Mouse (Mus musculus): ENCODE measurements around the gene Tbc1d22a. TPM values are rescaled to one million over a fixed set of nuclear protein-coding genes. Genes with fewer than 3 reads are reported as not detected.
A peak's percentile ranks its signal among the peaks of the same experiment; 100 is the strongest.

Gene Tbc1d22a
- polyA plus RNA-seq, 2 experiments: 8.7 to 15.5 TPM

DNA sequence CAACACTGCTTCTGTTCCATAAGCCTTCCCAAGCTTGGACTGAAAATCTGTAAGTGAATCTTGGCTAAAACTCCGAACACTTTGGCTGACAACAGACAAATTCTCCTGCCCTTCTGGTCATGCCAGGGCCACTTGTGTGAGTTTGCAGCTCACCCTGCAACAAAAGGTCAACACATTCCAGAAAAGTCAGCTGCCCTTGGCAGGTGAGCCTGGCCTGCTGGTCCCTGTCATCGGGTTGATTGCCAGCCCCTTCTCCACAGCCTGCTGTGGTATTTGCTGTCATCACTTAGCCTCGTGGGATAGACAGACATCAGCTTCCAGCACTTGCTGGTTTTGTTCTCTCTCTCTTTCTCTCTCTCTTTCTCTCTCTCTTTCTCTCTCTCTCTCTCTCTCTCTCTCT lies 42.1 kb upstream of the Tbc1d22a start:
- Histone ChIP-seq H3K9me3 (ENCODE audit: control insufficient read depth, low read length) (no peaks in the 10 kb centered on the region), H3K4me1 (ENCODE audit: control insufficient read depth, insufficient read depth, low read length) (peaks cover 26% of the 10 kb centered on the region), H3K36me3 (ENCODE audit: control insufficient read depth, insufficient read depth, low read length) (no peaks in the 10 kb centered on the region), H3K27me3 (ENCODE audit: control insufficient read depth, insufficient read depth, low read length) (no peaks in the 10 kb centered on the region), H3K27ac (replicated peaks; ENCODE audit: low read depth, low read length) (no peak overlapping the region), H3K4me3 (replicated peaks; ENCODE audit: low read length) (no peak overlapping the region), H3K4me2 (replicated peaks; ENCODE audit: low read depth, low read length, severe bottlenecking) (no peak overlapping the region), H3K9ac (ENCODE audit: low read depth, low read length, severe bottlenecking) (no peak overlapping the region)
- TF ChIP-seq POLR2A (IDR thresholded peaks at IDR 0.05; ENCODE audit: borderline replicate concordance, extremely low read depth, insufficient read depth, insufficient read length): no peak
- ATAC-seq (ENCODE audit: low FRiP score, low read depth) (no peak), DNase-seq (ENCODE audit: low spot score) (no peak)
- WGBS: 65% methylated on average over 3 of the region's 3 CpGs

DNA sequence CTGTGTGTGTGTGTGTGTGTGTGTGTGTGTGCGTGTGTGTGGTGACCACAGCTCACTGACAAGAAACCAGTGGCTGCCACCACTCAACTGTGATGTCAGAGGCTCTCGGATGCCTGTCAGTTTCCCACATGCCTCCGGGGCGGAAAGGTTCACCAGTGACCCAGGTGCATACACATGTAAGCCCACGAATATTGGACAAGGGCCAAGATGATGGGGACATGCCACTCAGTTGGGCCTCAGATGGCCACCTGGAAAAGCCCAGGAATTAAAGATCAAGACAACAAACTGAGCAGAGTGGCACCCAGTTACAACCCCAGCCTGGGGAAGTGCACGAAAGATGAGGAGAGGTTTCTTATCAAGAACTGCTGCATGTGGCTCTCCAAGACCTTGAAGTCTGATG lies 41.7 kb upstream of the Tbc1d22a start:
- no peak for TF ChIP-seq POLR2A (IDR thresholded peaks at IDR 0.05; ENCODE audit: borderline replicate concordance, extremely low read depth, insufficient read depth, insufficient read length)
- no peak overlapping the region for H3K27ac ChIP-seq (replicated peaks; ENCODE audit: low read depth, low read length)
- no peaks in the 10 kb centered on the region for H3K36me3 ChIP-seq (ENCODE audit: control insufficient read depth, insufficient read depth, low read length)
- WGBS: 74% methylated on average over 6 of the region's 6 CpGs
- no peaks in the 10 kb centered on the region for H3K27me3 ChIP-seq (ENCODE audit: control insufficient read depth, insufficient read depth, low read length)
- H3K4me1 ChIP-seq (ENCODE audit: control insufficient read depth, insufficient read depth, low read length): peaks cover 26% of the 10 kb centered on the region
- H3K4me3 ChIP-seq (replicated peaks; ENCODE audit: low read length): no peak overlapping the region
- no peaks in the 10 kb centered on the region for H3K9me3 ChIP-seq (ENCODE audit: control insufficient read depth, low read length)
- H3K4me2 ChIP-seq (replicated peaks; ENCODE audit: low read depth, low read length, severe bottlenecking): no peak overlapping the region
- no peak for DNase-seq (ENCODE audit: low spot score)
- no peak overlapping the region for H3K9ac ChIP-seq (ENCODE audit: low read depth, low read length, severe bottlenecking)
- ATAC-seq (ENCODE audit: low FRiP score, low read depth): no peak

DNA sequence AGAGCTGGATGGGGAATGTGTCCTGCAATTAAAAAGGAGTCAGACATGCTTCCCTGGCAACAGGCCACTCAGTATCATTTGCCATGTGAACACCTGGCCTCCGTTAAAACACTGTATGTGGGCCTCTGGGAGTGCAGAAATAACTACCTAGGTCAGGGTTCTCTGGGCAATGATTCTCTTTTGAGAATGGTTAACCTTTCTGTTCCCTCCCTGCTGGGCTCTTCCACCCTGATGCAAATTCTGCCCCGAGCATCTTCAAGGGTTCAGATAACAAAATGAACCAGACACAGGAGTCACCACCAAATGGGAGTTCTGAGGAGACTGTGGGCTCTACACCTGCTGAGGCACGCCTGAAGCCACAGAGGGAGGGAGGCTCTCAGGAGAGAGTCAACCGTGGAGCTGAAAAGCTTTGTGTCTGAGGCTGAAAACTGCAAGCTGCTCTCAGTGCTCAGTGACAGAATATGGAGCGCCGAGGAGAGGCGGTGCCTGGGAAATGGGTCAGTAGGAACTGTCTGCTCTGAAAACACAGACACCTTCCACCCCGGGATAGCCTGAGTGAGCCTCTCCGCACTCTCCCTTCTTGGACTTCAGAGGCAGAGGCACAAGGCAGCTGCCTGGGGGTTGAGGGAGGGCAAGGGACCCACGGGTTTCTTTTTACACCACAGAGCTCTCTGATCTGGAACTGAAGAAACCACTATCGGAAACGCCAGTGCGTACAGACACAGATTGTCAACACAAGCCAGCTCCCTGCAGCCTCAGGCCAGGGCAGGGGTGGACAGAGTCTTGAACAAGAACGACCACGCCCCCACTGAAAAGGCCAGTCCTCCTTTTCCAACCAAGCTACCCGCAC lies 40.9 kb upstream of the Tbc1d22a start:
- H3K9me3 ChIP-seq (ENCODE audit: control insufficient read depth, low read length): no peaks in the 10 kb centered on the region
- DNase-seq (ENCODE audit: low spot score) (peak; percentile 26), ATAC-seq (ENCODE audit: low FRiP score, low read depth) (no peak)
- no peak overlapping the region for H3K4me2 ChIP-seq (replicated peaks; ENCODE audit: low read depth, low read length, severe bottlenecking)
- no peaks in the 10 kb centered on the region for H3K36me3 ChIP-seq (ENCODE audit: control insufficient read depth, insufficient read depth, low read length)
- no peak overlapping the region for H3K4me3 ChIP-seq (replicated peaks; ENCODE audit: low read length)
- TF ChIP-seq POLR2A (IDR thresholded peaks at IDR 0.05; ENCODE audit: borderline replicate concordance, extremely low read depth, insufficient read depth, insufficient read length): no peak
- H3K27ac ChIP-seq (replicated peaks; ENCODE audit: low read depth, low read length): no peak overlapping the region
- H3K4me1 ChIP-seq (ENCODE audit: control insufficient read depth, insufficient read depth, low read length): peaks cover 26% of the 10 kb centered on the region
- peak overlapping the region; percentile 14; the same call in 1 of the 2 replicates for H3K9ac ChIP-seq (ENCODE audit: low read depth, low read length, severe bottlenecking)
- WGBS: 27% methylated on average over 16 of the region's 16 CpGs
- H3K27me3 ChIP-seq (ENCODE audit: control insufficient read depth, insufficient read depth, low read length): no peaks in the 10 kb centered on the region

DNA sequence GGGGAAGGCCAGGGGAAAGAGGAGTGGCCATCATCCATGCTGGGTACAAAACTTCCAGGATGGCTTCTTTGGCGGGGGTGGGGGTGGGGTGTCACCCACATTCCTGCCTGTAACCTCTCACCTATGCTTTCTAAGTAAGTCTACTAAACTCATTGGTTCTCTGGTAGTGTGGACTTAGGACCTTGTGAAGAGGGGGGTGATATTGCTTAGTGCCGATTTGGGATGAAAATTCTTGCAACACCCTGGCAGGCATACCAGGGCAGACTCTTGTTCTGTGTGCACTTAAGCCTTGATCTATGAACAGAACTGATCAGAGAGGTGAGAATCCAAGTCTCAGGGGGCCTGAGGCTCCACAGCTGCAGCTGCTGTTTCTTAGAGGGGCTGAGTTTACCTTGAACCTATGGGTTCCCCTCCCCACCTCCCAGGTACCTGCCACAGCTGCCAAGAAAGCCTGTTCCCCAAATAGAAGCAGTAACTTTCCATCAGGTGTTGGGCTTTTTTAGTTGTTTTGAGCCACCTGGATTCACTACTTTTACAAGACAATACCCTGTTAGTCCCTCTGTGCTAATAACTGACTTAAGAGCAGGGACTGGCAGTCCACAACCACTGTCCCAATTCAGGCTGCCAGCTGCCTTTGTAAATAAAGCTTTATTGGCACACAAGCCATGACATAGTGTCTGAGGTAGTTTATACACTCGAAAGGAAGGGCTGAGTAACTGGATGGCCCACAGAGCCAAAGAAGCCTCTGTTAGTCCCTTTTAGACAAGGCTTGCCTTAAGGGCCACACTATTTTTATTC lies 38.8 kb upstream of the Tbc1d22a start:
- H3K36me3 ChIP-seq (ENCODE audit: control insufficient read depth, insufficient read depth, low read length): no peaks in the 10 kb centered on the region
- 65% methylated on average over 3 of the region's 3 CpGs for WGBS
- H3K27me3 ChIP-seq (ENCODE audit: control insufficient read depth, insufficient read depth, low read length): no peaks in the 10 kb centered on the region
- no peaks in the 10 kb centered on the region for H3K9me3 ChIP-seq (ENCODE audit: control insufficient read depth, low read length)
- peaks cover 22% of the 10 kb centered on the region for H3K4me1 ChIP-seq (ENCODE audit: control insufficient read depth, insufficient read depth, low read length)
- no peak for TF ChIP-seq POLR2A (IDR thresholded peaks at IDR 0.05; ENCODE audit: borderline replicate concordance, extremely low read depth, insufficient read depth, insufficient read length)
- H3K27ac ChIP-seq (replicated peaks; ENCODE audit: low read depth, low read length): no peak overlapping the region
- no peak overlapping the region for H3K9ac ChIP-seq (ENCODE audit: low read depth, low read length, severe bottlenecking)
- ATAC-seq (ENCODE audit: low FRiP score, low read depth) (no peak), DNase-seq (ENCODE audit: low spot score) (no peak)
- no peak overlapping the region for H3K4me3 ChIP-seq (replicated peaks; ENCODE audit: low read length)
- H3K4me2 ChIP-seq (replicated peaks; ENCODE audit: low read depth, low read length, severe bottlenecking): no peak overlapping the region

DNA sequence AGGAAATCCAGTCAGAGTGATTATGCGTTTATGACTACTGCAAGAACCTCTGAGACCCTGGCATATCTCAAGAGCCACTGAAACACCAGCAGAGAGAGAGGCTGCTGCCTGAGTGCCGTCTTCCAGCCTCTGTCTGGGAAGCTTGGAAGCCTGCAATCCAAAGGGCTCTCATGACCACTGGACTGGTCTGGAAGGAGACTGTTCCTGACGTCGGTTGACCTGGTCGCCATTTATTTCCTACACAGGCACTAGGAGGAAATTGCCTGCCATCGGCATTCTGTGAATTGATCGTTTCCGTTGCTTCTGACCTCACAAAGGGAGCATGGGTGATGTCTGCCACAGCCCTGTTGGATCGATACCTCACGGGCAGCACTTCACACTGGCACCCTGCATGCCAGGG lies 38.1 kb upstream of the Tbc1d22a start:
- WGBS: 72% methylated on average over 10 of the region's 10 CpGs

More for the DNA sequence above, 38.1 kb upstream of the Tbc1d22a start:
- ATAC-seq (ENCODE audit: low FRiP score, low read depth) (no peak), DNase-seq (ENCODE audit: low spot score) (no peak)
- peaks cover 22% of the 10 kb centered on the region for H3K4me1 ChIP-seq (ENCODE audit: control insufficient read depth, insufficient read depth, low read length)
- H3K9me3 ChIP-seq (ENCODE audit: control insufficient read depth, low read length): no peaks in the 10 kb centered on the region
- no peaks in the 10 kb centered on the region for H3K36me3 ChIP-seq (ENCODE audit: control insufficient read depth, insufficient read depth, low read length)
- no peak overlapping the region for H3K4me2 ChIP-seq (replicated peaks; ENCODE audit: low read depth, low read length, severe bottlenecking)
- H3K9ac ChIP-seq (ENCODE audit: low read depth, low read length, severe bottlenecking): no peak overlapping the region
- TF ChIP-seq POLR2A (IDR thresholded peaks at IDR 0.05; ENCODE audit: borderline replicate concordance, extremely low read depth, insufficient read depth, insufficient read length): no peak
- H3K27me3 ChIP-seq (ENCODE audit: control insufficient read depth, insufficient read depth, low read length): no peaks in the 10 kb centered on the region
- H3K27ac ChIP-seq (replicated peaks; ENCODE audit: low read depth, low read length): no peak overlapping the region
- H3K4me3 ChIP-seq (replicated peaks; ENCODE audit: low read length): no peak overlapping the region
